Mouse (Mus musculus) granulocyte monocyte progenitor cell, adult 5-6 weeks (primary cell): ENCODE data around the gene Litaf. TPM values are rescaled to one million over a fixed set of nuclear protein-coding genes. Genes with fewer than 3 reads are reported as not detected.

ENCODE experiments used
- ATAC-seq: replicated peaks from 2 replicates; pipeline ENCODE4 v1.8.0; 2016; ENCODE audit warnings: mild to moderate bottlenecking, moderate TSS enrichment, inconsistent platforms; ENCODE audit not compliant: poor library complexity, severe bottlenecking
- total RNA-seq, 2 experiments: library from RNA; stranded (forward) in 1 of 2; stranded (reverse) in 1 of 2; fragments of 200-712, 200-1000 nt in 1 of 2; fragments of >200 nt in 1 of 2; fragmentation: Nextera tagmentation in 1 of 2; gene quantifications; 2 replicates each; pipeline ENCODE4 v1.2.3; 2014 to 2017

Gene Litaf
- total RNA-seq, 2 experiments from 2014 or later = 33.4 to 46.4 TPM

DNA sequence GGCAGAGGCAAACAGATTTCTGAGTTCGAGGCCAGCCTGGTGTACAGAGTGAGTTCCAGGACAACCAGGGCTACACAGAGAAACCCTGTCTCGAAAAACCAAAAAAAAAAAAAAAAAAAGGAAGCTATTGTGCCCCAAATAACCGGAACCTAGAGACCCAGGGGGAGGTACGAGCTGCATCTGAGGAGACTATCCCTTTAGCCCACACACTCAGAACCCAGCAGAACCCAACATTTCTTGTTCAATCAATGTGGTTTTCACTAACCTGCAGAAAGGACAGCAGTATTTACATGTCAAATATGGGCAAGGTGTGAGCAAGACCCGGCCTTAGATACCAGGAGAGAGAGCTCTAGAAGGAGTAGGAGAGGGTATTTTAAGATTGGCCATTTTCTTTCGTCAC, 98.9 kb downstream of the Litaf start:
- ATAC-seq = no peak

GRCm38 (mm10) chr16:10965034-10965433, 100.9 kb downstream of the Litaf start:
- ATAC-seq = peak; percentile 38

- no peak for ATAC-seq
Observed at GRCm38 (mm10) chr16:10960916-10961315, 105.0 kb downstream of the Litaf start.

- peak; percentile 50 for ATAC-seq
Observed at GRCm38 (mm10) chr16:10958763-10959440, 107.1 kb downstream of the Litaf start.

- ATAC-seq = peak; percentile 92
Observed at GRCm38 (mm10) chr16:10958307-10958706, 107.7 kb downstream of the Litaf start.

GRCm38 (mm10) chr16:10957794-10958193, 108.2 kb downstream of the Litaf start:
- ATAC-seq = no peak

GRCm38 (mm10) chr16:10956938-10957685, 108.8 kb downstream of the Litaf start:
- ATAC-seq = no peak

GRCm38 (mm10) chr16:10955078-10955477, 110.9 kb downstream of the Litaf start:
- no peak for ATAC-seq

DNA sequence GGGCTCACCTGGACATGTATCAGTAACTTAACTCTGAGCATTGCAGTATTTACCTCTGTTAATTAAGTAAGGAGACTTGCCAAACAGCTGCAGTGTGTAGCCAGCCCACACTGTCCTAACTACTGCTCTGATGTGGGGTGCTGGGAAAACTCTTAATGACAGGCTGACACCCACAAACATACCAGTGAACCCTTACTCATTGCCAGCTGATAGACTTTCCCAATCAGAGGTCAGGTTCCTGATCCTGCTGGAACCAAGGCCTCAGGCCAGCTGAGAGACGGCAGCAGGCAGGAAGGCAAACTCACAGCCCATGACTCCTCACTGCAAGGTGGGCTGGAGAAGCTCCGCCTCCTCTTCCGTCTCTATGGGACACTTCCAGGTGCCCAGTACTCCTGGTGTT, 113.1 kb downstream of the Litaf start:
- ATAC-seq = no peak

DNA sequence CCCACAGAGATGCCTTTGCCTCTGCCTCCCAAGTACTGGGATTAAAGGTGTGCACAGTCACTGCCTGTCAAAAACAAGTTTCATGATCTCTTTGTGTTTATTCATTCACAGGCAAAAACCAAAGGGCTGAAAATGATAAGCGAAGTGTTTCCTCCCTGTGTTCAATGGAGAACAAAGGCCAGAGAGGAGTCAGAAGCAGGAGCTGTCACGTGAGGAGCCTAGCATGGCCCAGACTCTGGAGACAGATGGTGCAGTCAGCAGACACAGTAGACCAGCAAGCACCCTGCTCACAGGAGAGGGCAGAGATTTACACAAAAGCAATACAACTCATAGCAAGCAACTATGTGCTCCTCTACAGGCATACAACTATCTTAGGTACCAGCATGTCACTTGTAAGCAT, 113.9 kb downstream of the Litaf start:
- ATAC-seq = no peak

DNA sequence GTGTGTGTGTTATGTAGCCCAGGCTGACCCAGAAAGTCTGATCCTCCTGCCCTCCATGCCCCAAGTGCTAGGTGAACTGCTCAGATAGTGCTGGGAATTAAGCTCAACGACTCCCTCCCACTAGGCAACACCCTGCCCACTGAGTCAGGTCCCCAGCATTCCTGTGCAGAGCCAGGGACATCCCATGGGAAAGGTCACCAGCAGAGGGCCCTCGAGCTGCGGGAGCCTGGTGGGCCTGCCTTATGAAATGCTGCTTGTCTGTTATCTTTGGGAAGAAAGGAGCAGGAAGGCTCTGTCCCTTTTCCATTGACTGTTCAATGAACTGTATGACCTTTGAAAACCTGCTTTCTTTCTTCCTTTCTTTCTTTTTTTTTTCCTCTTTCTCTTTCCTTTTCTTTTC, 114.4 kb downstream of the Litaf start:
- no peak for ATAC-seq

DNA sequence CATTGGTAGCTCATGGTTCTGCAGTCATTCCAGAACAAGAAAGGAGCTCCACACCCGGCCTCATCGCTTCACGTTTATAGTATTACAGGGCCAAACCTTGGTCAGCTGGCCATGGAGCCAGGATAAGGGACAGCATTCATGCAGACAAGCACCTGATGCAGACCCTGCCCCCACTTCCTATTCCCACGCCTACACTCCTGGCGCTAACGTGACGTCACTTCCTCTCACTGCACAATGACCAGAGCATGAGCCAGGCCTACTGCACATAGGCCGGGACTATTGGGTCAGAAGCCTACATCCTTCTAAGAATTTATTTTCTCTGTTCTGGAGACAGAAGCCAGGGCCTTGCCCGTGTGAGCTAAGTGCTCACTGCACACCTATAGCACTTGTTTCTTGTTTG, 115.4 kb downstream of the Litaf start:
- ATAC-seq = peak; percentile 59

DNA sequence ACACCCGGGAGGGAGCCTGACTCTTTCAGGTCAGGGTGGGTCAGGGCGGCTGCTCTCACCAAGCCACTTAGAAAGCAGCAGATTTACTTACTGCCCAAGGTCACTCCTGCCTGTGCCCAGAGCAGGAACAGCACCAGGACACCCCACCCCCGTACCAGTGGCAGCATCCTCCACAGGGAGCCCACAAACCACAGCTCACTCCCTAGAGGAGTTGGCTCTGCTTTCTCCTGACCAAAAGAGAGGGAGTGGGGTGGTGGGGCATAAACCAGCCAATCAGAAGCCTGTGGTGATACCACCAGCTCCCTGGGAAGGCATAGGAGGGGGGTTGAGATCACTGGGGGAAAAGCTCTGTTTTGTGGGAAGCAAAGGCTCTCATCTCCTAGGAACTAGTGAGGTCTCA, 118.2 kb downstream of the Litaf start:
- ATAC-seq = peak; percentile 28; the same call in 1 of the 2 replicates

- ATAC-seq = peak; percentile 84
Observed at GRCm38 (mm10) chr16:10945381-10946127, 120.4 kb downstream of the Litaf start.

- no peak for ATAC-seq
Observed at GRCm38 (mm10) chr16:10944545-10944944, 121.4 kb downstream of the Litaf start.

GRCm38 (mm10) chr16:10943257-10943656, 122.7 kb downstream of the Litaf start:
- no peak for ATAC-seq

- no peak for ATAC-seq
Observed at GRCm38 (mm10) chr16:10940661-10941060, 125.3 kb downstream of the Litaf start.

DNA sequence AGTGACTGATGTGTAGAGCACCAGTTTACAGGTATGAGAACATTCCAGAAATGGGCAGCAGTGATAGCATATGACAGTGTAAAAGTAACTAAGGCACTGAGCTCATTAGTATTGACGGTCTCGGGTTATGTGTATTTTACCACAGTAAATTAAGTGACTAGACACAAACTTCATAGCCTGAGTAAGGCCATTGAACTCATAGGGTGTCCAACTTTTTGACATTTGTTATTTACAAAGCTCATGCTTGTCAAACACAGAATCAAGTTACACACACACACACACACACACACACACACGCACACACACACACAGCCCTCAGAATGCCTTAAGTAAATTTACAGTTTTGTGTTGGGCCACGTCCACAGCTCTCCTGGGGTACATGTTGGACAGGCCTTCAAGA, 126.0 kb downstream of the Litaf start:
- no peak for ATAC-seq

GRCm38 (mm10) chr16:10937497-10937896, 128.5 kb downstream of the Litaf start:
- ATAC-seq = peak; percentile 30; the same call in 1 of the 2 replicates

DNA sequence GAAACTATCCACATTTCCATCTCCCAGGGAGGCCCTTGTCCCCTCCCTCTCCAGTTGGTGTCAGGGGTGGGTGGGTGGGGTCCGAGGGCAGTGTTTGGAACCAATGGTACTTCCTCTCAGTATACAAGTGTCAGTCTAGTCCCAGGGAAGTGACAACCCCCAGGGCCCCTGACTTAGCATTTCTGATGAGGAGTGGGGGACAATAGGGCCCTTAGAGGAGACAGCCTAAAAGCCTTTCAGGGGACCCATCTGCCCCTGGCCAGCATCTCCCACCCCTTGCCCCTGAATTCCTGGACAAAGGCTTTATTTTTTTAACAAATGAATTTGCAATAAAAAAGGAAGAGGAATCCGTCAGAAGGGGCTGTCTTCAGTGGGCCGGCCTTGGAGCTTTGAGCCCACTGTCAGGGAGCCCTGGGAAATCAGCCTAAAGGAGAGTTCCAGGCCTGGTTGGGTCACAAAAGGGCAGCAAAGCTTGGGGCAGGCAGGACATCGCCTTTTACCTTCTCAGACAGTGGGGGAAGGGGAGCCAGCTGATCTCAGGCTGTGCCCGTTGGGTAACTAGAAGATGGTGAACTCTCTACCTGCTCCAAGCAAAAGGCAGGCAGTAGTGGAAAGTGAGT, 129.1 kb downstream of the Litaf start:
- 0 out of 2 replicates have a peak, but pooled peaks have one; percentile 29 for ATAC-seq

GRCm38 (mm10) chr16:10934047-10934446, 131.9 kb downstream of the Litaf start:
- peak; percentile 47 for ATAC-seq
